Mouse (Mus musculus): ENCODE measurements around the gene Capzb.

GRCm38 (mm10) chr4:139242607-139242955 lies 49.9 kb downstream of the Capzb start:
- TF ChIP-seq GATA1 (IDR thresholded peaks at IDR 0.05; ENCODE audit: borderline replicate concordance, low read length) (no peak), FLI1 (IDR thresholded peaks at IDR 0.05; ENCODE audit: low read length) (no peak)
